ENCODE assay signal across 9 mouse cellular contexts in the genomic region with DNA sequence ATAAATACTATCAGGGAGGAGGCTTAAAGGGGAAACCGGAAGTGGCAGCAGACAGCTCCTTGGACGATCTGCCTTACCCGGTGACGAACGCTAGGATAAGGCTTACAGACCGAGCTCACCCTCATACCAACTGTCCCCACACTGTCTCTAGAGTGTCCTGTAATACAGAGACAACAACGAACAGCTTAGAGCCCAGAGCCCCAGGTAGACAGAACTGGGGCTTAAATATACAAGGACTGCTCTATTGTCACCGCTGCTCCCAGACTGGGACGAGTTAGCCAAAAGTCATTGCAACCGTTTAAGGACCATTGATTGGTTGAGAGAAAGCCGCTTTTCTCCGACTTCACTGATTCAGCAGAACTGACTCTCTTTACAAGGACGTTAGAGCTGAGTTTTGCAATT. TPM values are rescaled to one million over a fixed set of nuclear protein-coding genes. Genes with fewer than 3 reads are reported as not detected.
DNase-seq lines count a peak whose midpoint lies in the region; ATAC-seq and TF ChIP-seq lines count a peak whose summit lies in the region.
"Had no signal": no experiment of that assay in that cellular context is flagged by ENCODE, and none has a peak within 500 bp of the region (broad histone marks: within the 10 kb centered on the region; RNA-seq: fewer than 3 reads in every experiment).

No protein-coding gene starts in this region.

- peak overlapping the region; percentile 33 for H3K4me3 ChIP-seq in heart, embryonic 15.5 days
- H3K4me3 ChIP-seq in MEL (ENCODE audit: control insufficient read depth in 1 of 2, insufficient read depth in 1 of 2, low read depth in 2 of 2, low read length in 2 of 2) (peak overlapping the region; percentile 47 to 68), macrophage (ENCODE audit: inconsistent target) (0 out of 2 replicates have a peak overlapping the region, but pooled peaks have one; percentile 2)

- H3K27me3 ChIP-seq in heart, embryonic 15.5 days, result no peaks in the 10 kb centered on the region
- H3K27me3 ChIP-seq in MEL (ENCODE audit: control insufficient read depth in 1 of 2, insufficient read depth in 2 of 2, low read length in 2 of 2), result no peaks in the 10 kb centered on the region

- H3K4me2 ChIP-seq in heart, embryonic 15.5 days, result peak overlapping the region; percentile 50

- peak in 1 of 2 experiments; percentile 50; a peak in 1 of 4 replicates for TF ChIP-seq POLR2A in MEL (IDR thresholded peaks at IDR 0.05; ENCODE audit: control insufficient read depth in 1 of 2, insufficient read depth in 1 of 2, low read depth in 1 of 2, low read length in 2 of 2, poor library complexity in 1 of 2)

- H3K27ac ChIP-seq in heart, embryonic 15.5 days, result no peak overlapping the region
- H3K27ac ChIP-seq in MEL (ENCODE audit: control insufficient read depth, low read depth, low read length) (peak overlapping the region; percentile 83), macrophage (no peak overlapping the region)

- H3K4me1 ChIP-seq in heart, embryonic 15.5 days (replicated peaks), result peaks cover 12% of the 10 kb centered on the region
- peaks cover 4 to 6% of the 10 kb centered on the region in 2 experiments for H3K4me1 ChIP-seq in MEL (ENCODE audit: control insufficient read depth in 1 of 2, insufficient read depth in 2 of 2, low read length in 2 of 2)

- H3K9ac ChIP-seq in heart, embryonic 15.5 days, result no peak overlapping the region
- peak overlapping the region; percentile 71 for H3K9ac ChIP-seq in MEL (ENCODE audit: control insufficient read depth, low read depth, low read length, poor library complexity, severe bottlenecking)

- no peaks in the 10 kb centered on the region for H3K9me3 ChIP-seq in heart, embryonic 15.5 days (replicated peaks)
- no peaks in the 10 kb centered on the region for H3K9me3 ChIP-seq in MEL (replicated peaks; ENCODE audit: insufficient read depth, low read length)

- no peak for ATAC-seq in heart, embryonic 15.5 days (replicated peaks; ENCODE audit: insufficient number of reproducible peaks, insufficient read depth, low FRiP score, low read depth)
- peak; percentile 70 for ATAC-seq in granulocyte monocyte progenitor cell, adult 5-6 weeks (replicated peaks; ENCODE audit: poor library complexity, severe bottlenecking)

- WGBS in heart, embryonic 15.5 days, result 35% methylated on average over 13 of the region's 13 CpGs
- WGBS in macrophage (ENCODE audit: missing documents), result 54% methylated on average over 13 of the region's 13 CpGs

- TF ChIP-seq EP300 in MEL (IDR thresholded peaks at IDR 0.05; ENCODE audit: low read depth in 1 of 2, low read length in 2 of 2), result no peak

- H3K79me2 ChIP-seq in MEL (ENCODE audit: control insufficient read depth, insufficient read depth, low read length, poor library complexity), result no peaks in the 10 kb centered on the region
- no peaks in the 10 kb centered on the region for H3K79me2 ChIP-seq in macrophage (ENCODE audit: inconsistent target)

- DNase-seq in heart, postnatal 4 days, result no peak
- DNase-seq in MEL (ENCODE audit: low read depth, low spot score), result peak; percentile 85
- DNase-seq in T-cell, adult 2 months (ENCODE audit: low spot score), result no peak
- DNase-seq in right cerebral cortex, adult 2 months (ENCODE audit: low spot score in 2 of 2), result no peak
- no peak for DNase-seq in spleen, postnatal 10 days (ENCODE audit: low spot score in 2 of 2)
- DNase-seq: cerebellum, adult 9-11 months had no signal

- no peak for TF ChIP-seq CTCF in MEL (IDR thresholded peaks at IDR 0.05 in 2 of 3, conservative IDR thresholded peaks at IDR 0.05 in 1 of 3; ENCODE audit: control insufficient read depth in 1 of 3, insufficient read depth in 1 of 3, low read depth in 2 of 3, low read length in 3 of 3, poor library complexity in 1 of 3, severe bottlenecking in 1 of 3)

- no peaks in the 10 kb centered on the region for H3K36me3 ChIP-seq in heart, embryonic 15.5 days
- H3K36me3 ChIP-seq in MEL (ENCODE audit: control insufficient read depth in 1 of 2, insufficient read depth in 2 of 2, low read length in 2 of 2) (peaks cover 0 to 6% of the 10 kb centered on the region in 2 experiments; a peak in 1 of 4 replicates), macrophage (ENCODE audit: inconsistent target) (no peaks in the 10 kb centered on the region)

- no peak for TF ChIP-seq RAD21 in MEL (IDR thresholded peaks at IDR 0.05; ENCODE audit: low read depth, low read length)

TF ChIP-seq in MEL, 35 proteins besides CTCF, POLR2A, EP300 and RAD21:
- TF ChIP-seq RCOR1 (IDR thresholded peaks at IDR 0.05; ENCODE audit: low read depth, low read length) (no peak), ETS1 (IDR thresholded peaks at IDR 0.05; ENCODE audit: low read depth, low read length) (0 out of 2 replicates have a peak, but pooled peaks have one; percentile 23), NRF1 (IDR thresholded peaks at IDR 0.05; ENCODE audit: insufficient read depth, low read depth, low read length, poor library complexity, severe bottlenecking) (no peak), KAT2A (conservative IDR thresholded peaks at IDR 0.05; ENCODE audit: low read depth, low read length) (no peak), USF1 (IDR thresholded peaks at IDR 0.05; ENCODE audit: low read depth, low read length) (no peak), TBP (IDR thresholded peaks at IDR 0.05; ENCODE audit: low read depth, low read length) (0 out of 2 replicates have a peak, but pooled peaks have one; percentile 24), JUND (IDR thresholded peaks at IDR 0.05; ENCODE audit: low read depth, low read length) (no peak), ZMIZ1 (IDR thresholded peaks at IDR 0.05; ENCODE audit: low read depth, low read length) (0 out of 2 replicates have a peak, but pooled peaks have one; percentile 47), MYB (IDR thresholded peaks at IDR 0.05; ENCODE audit: low read depth, low read length) (peak; percentile 76; the same call in 1 of the 2 replicates), ELF1 (IDR thresholded peaks at IDR 0.05; ENCODE audit: low read depth, low read length) (peak; percentile 78), NELFE (IDR thresholded peaks at IDR 0.05; ENCODE audit: low read depth, low read length) (0 out of 2 replicates have a peak, but pooled peaks have one; percentile 33), CHD2 (IDR thresholded peaks at IDR 0.05; ENCODE audit: low read length) (no peak), MYC (IDR thresholded peaks at IDR 0.05; ENCODE audit: low read depth, low read length) (no peak), MAFK (IDR thresholded peaks at IDR 0.05; ENCODE audit: borderline replicate concordance, low read depth, low read length) (peak; percentile 82), ZKSCAN1 (IDR thresholded peaks at IDR 0.05; ENCODE audit: low read depth, low read length) (no peak), CHD1 (IDR thresholded peaks at IDR 0.05; ENCODE audit: low read depth, low read length) (no peak), BHLHE40 (IDR thresholded peaks at IDR 0.05; ENCODE audit: borderline replicate concordance, low read depth, low read length) (no peak)
TF ChIP-seq in MEL: peak in this region for 7.

RNA-seq across cellular contexts. Expression of a gene that starts 15.5 kb away (rescaled TPM):
- polyA plus RNA-seq in heart, embryonic 15.5 days (2015; fragmentation: Nextera tagmentation; extraction: Ambion mirVana), result 11.0 and 16.3 TPM in 2 replicates
- total RNA-seq in heart, postnatal 4 days (2021), result 10 to 100 TPM; 17.5 to 18.1 TPM
- 25.6 and 30.7 TPM in 2 replicates for total RNA-seq in MEL (2012; rRNA removed)
- polyA plus RNA-seq in MEL (2012; ENCODE audit: insufficient read depth in 1 of 2, insufficient read length in 2 of 2, low read depth in 1 of 2, low replicate concordance in 2 of 2, missing spikeins in 1 of 2), result 10 to 100 TPM in 1 of 2 experiments, not detected in 1; 42.4 TPM
- 33.7 and 42.4 TPM in 2 replicates for total RNA-seq in granulocyte monocyte progenitor cell, adult 5-6 weeks (2014; fragmentation: Nextera tagmentation)
- total RNA-seq in granulocyte monocyte progenitor cell, adult 5-6 weeks (2017), result 82.3 and 87.2 TPM in 2 replicates
- total RNA-seq in macrophage (2018; cell fraction: chromatin; rRNA removed), result 10 to 100 TPM; 25.9 to 51.5 (median 42.5) TPM
- 10 to 100 TPM in 24 of 26 experiments, 1 to 10 TPM in 2; 9.3 to 18.3 (median 12.9) TPM for total RNA-seq in macrophage (2018; cell fraction: cytosol; rRNA removed)
- total RNA-seq in macrophage (2018; cell fraction: nucleus; rRNA removed), result 10 to 100 TPM; 18.2 to 45.5 (median 30.2) TPM
- polyA plus RNA-seq in macrophage (2018), result 12.7 to 14.7 TPM (median 12.8 TPM) in 3 replicates

Comparison
In these comparisons a context has a peak if more than half of its experiments do, and no peak if none do; other contexts are left out.
1. H3K4me3 ChIP-seq: peak in every context shown above with its lines; median percentile 58 in MEL; 33 in heart, embryonic 15.5 days; 2 in macrophage.